Mouse (Mus musculus) neural tube, embryonic 13.5 days (tissue): Measurements from ENCODE around the gene Hap1. TPM values are rescaled to one million over a fixed set of nuclear protein-coding genes. Genes with fewer than 3 reads are reported as not detected.
A peak's percentile ranks its signal among the peaks of the same experiment; 100 is the strongest.
"Not testable (repeated sequence)": the region's sequence is repeated elsewhere in the genome, so short reads cannot be mapped to it uniquely, and the experiment has no call there.

Source experiments
- ATAC-seq: fragments of 200-750 bp; cut with Nextera tagmentation; 2 replicates; pipeline ENCODE4 v1.8.0; 2017; ENCODE audit warnings: low read depth, mild to moderate bottlenecking, moderate TSS enrichment, moderate library complexity
- H3K27ac ChIP-seq: fragments of 300-500 bp; sonication (generic); replicated peaks from 2 replicates; pipeline ENCODE4 v1.5.1; 2015; ENCODE audit warnings: moderate library complexity, mild to moderate bottlenecking, inconsistent platforms
- H3K27me3 ChIP-seq: fragments of 300-500 bp; sonication (generic); 2 replicates; pipeline ENCODE4 v1.6.1; 2015; ENCODE audit warnings: mild to moderate bottlenecking, inconsistent platforms
- H3K36me3 ChIP-seq: fragments of 300-500 bp; sonication (generic); 2 replicates; pipeline ENCODE4 v1.6.1; 2015; ENCODE audit warnings: mild to moderate bottlenecking, inconsistent platforms
- H3K4me1 ChIP-seq: fragments of 300-500 bp; sonication (generic); replicated peaks from 2 replicates; pipeline ENCODE4 v1.6.1; 2015; ENCODE audit warnings: inconsistent platforms
- H3K4me2 ChIP-seq: fragments of 300-500 bp; sonication (generic); 2 replicates; pipeline ENCODE4 v1.6.1; 2015; ENCODE audit warnings: inconsistent platforms, mild to moderate bottlenecking, moderate library complexity
- H3K4me3 ChIP-seq: fragments of 300-500 bp; sonication (generic); 2 replicates; pipeline ENCODE4 v1.5.1; 2015; ENCODE audit warnings: mild to moderate bottlenecking, inconsistent platforms
- H3K9ac ChIP-seq: fragments of 300-500 bp; sonication (generic); 2 replicates; pipeline ENCODE4 v1.6.1; 2015; ENCODE audit warnings: moderate library complexity, mild to moderate bottlenecking, inconsistent platforms
- H3K9me3 ChIP-seq: fragments of 300-500 bp; sonication (generic); 2 replicates; pipeline ENCODE4 v1.6.1; 2016; ENCODE audit warnings: inconsistent platforms
- WGBS: fragments of 180-500 bp; shearing (Covaris S2); methylation state at CpG from one replicate; pipeline ENCODE4 v1.1.7; 2015; 5-methylcytosine and 5-hydroxymethylcytosine counted together
- polyA plus RNA-seq: library from polyadenylated mRNA; unstranded; fragments of >200 nt; fragmentation: Nextera tagmentation; extraction: Ambion mirVana; gene quantifications from 2 replicates; pipeline ENCODE4 v1.2.1, GENCODE M21; 2015

Gene Hap1
- polyA plus RNA-seq, 1 experiment from 2014 or later, result 62.7 TPM

- ATAC-seq, result no peak
- no peaks in the 10 kb centered on the region for H3K4me1 ChIP-seq
- H3K4me2 ChIP-seq, result no peak overlapping the region
- no peaks in the 10 kb centered on the region for H3K27me3 ChIP-seq
- H3K9me3 ChIP-seq, result no peaks in the 10 kb centered on the region
- H3K9ac ChIP-seq, result no peak overlapping the region
- peaks cover 43% of the 10 kb centered on the region for H3K36me3 ChIP-seq
- H3K27ac ChIP-seq, result no peak overlapping the region
- no peak overlapping the region for H3K4me3 ChIP-seq
- WGBS, result 80% methylated on average over 8 of the region's 8 CpGs
Measured at GRCm38 (mm10) chr11:100369822-100370221, 13.9 kb upstream of the Hap1 start.

- H3K36me3 ChIP-seq, result peaks cover 39% of the 10 kb centered on the region
- 0 out of 2 replicates have a peak overlapping the region, but pooled peaks have one; percentile 4 for H3K27ac ChIP-seq
- no peaks in the 10 kb centered on the region for H3K4me1 ChIP-seq
- no peaks in the 10 kb centered on the region for H3K27me3 ChIP-seq
- 64% methylated on average over 7 of the region's 7 CpGs for WGBS
- H3K4me3 ChIP-seq, result no peak overlapping the region
- H3K4me2 ChIP-seq, result no peak overlapping the region
- no peak overlapping the region for H3K9ac ChIP-seq
- no peaks in the 10 kb centered on the region for H3K9me3 ChIP-seq
- ATAC-seq, result no peak
Measured at GRCm38 (mm10) chr11:100369145-100369544, 13.2 kb upstream of the Hap1 start.

GRCm38 (mm10) chr11:100362979-100363562 lies 7.1 kb upstream of the Hap1 start:
- Histone ChIP-seq H3K9me3 (no peaks in the 10 kb centered on the region), H3K36me3 (no peaks in the 10 kb centered on the region), H3K4me1 (peaks cover 11% of the 10 kb centered on the region), H3K4me2 (no peak overlapping the region), H3K27ac (no peak overlapping the region), H3K4me3 (no peak overlapping the region), H3K9ac (no peak overlapping the region), H3K27me3 (peaks cover 24% of the 10 kb centered on the region)
- 20% methylated on average over 12 of the region's 12 CpGs for WGBS
- peak; percentile 37 for ATAC-seq

- Histone ChIP-seq H3K4me2 (no peak overlapping the region), H3K36me3 (no peaks in the 10 kb centered on the region), H3K9me3 (no peaks in the 10 kb centered on the region), H3K4me1 (peaks cover 11% of the 10 kb centered on the region), H3K27me3 (peaks cover 29% of the 10 kb centered on the region), H3K27ac (no peak overlapping the region), H3K4me3 (no peak overlapping the region), H3K9ac (no peak overlapping the region)
- WGBS, result 15% methylated on average over 8 of the region's 8 CpGs
- ATAC-seq, result peak; percentile 80
Measured at GRCm38 (mm10) chr11:100362209-100362978, 6.5 kb upstream of the Hap1 start.

GRCm38 (mm10) chr11:100361059-100361458 lies 5.1 kb upstream of the Hap1 start:
- H3K4me3 ChIP-seq, H3K27ac ChIP-seq, H3K9me3 ChIP-seq, H3K4me2 ChIP-seq, H3K36me3 ChIP-seq, H3K9ac ChIP-seq, ATAC-seq: not testable (repeated sequence)
- Histone ChIP-seq H3K27me3 (peaks cover 40% of the 10 kb centered on the region), H3K4me1 (peaks cover 18% of the 10 kb centered on the region)
- WGBS, result no CpG with 5 or more reads among the region's 13 CpGs

GRCm38 (mm10) chr11:100360175-100360574 lies 4.2 kb upstream of the Hap1 start:
- no peak for ATAC-seq

GRCm38 (mm10) chr11:100357408-100357807 lies 1.5 kb upstream of the Hap1 start:
- 60% methylated on average over 5 of the region's 5 CpGs for WGBS
- Histone ChIP-seq H3K4me1 (peaks cover 30% of the 10 kb centered on the region), H3K36me3 (no peaks in the 10 kb centered on the region), H3K27me3 (peaks cover 57% of the 10 kb centered on the region), H3K27ac (no peak overlapping the region), H3K9ac (no peak overlapping the region), H3K9me3 (no peaks in the 10 kb centered on the region), H3K4me3 (no peak overlapping the region), H3K4me2 (no peak overlapping the region)
- no peak for ATAC-seq

More at GRCm38 (mm10) chr11:100360175-100360574, 4.2 kb upstream of the Hap1 start:
- WGBS, result 79% methylated on average over 6 of the region's 6 CpGs
- no peak overlapping the region for H3K27ac ChIP-seq
- H3K4me3 ChIP-seq, result no peak overlapping the region
- no peak overlapping the region for H3K4me2 ChIP-seq
- no peak overlapping the region for H3K9ac ChIP-seq
- peaks cover 23% of the 10 kb centered on the region for H3K4me1 ChIP-seq
- no peaks in the 10 kb centered on the region for H3K9me3 ChIP-seq
- H3K27me3 ChIP-seq, result peaks cover 40% of the 10 kb centered on the region
- H3K36me3 ChIP-seq, result no peaks in the 10 kb centered on the region

GRCm38 (mm10) chr11:100356819-100357211 lies 887 bp upstream of the Hap1 start:
- Histone ChIP-seq H3K27me3 (peaks cover 57% of the 10 kb centered on the region), H3K27ac (no peak overlapping the region), H3K9me3 (no peaks in the 10 kb centered on the region), H3K4me1 (peaks cover 34% of the 10 kb centered on the region), H3K36me3 (no peaks in the 10 kb centered on the region), H3K9ac (peak overlapping the region; percentile 78; the same call in 1 of the 2 replicates), H3K4me3 (peak overlapping the region; percentile 78), H3K4me2 (peak overlapping the region; percentile 100)
- ATAC-seq, result no peak
- 15% methylated on average over 9 of the region's 9 CpGs for WGBS

- Histone ChIP-seq H3K36me3 (no peaks in the 10 kb centered on the region), H3K9ac (peak overlapping the region; percentile 78), H3K4me2 (peak overlapping the region; percentile 100), H3K9me3 (no peaks in the 10 kb centered on the region), H3K4me3 (peak overlapping the region; percentile 78), H3K27me3 (peaks cover 54% of the 10 kb centered on the region), H3K27ac (0 out of 2 replicates have a peak overlapping the region, but pooled peaks have one; percentile 42), H3K4me1 (peaks cover 35% of the 10 kb centered on the region)
- ATAC-seq, result peak; percentile 42
- 1% methylated on average over 54 of the region's 54 CpGs for WGBS
Measured at GRCm38 (mm10) chr11:100355151-100355951, 577 bp downstream of the Hap1 start.

- no peak overlapping the region for H3K9ac ChIP-seq
- H3K4me2 ChIP-seq, result no peak overlapping the region
- WGBS, result 38% methylated on average over 10 of the region's 10 CpGs
- no peak for ATAC-seq
- no peaks in the 10 kb centered on the region for H3K36me3 ChIP-seq
- 0 out of 2 replicates have a peak overlapping the region, but pooled peaks have one; percentile 14 for H3K27ac ChIP-seq
- H3K27me3 ChIP-seq, result peaks cover 26% of the 10 kb centered on the region
- H3K9me3 ChIP-seq, result no peaks in the 10 kb centered on the region
- H3K4me1 ChIP-seq, result peaks cover 35% of the 10 kb centered on the region
- H3K4me3 ChIP-seq, result no peak overlapping the region
Measured at GRCm38 (mm10) chr11:100352076-100352857, 3.7 kb downstream of the Hap1 start.

GRCm38 (mm10) chr11:100344269-100344668 lies 11.7 kb downstream of the Hap1 start:
- WGBS, result 93% methylated on average over 10 of the region's 10 CpGs

More at GRCm38 (mm10) chr11:100344269-100344668, 11.7 kb downstream of the Hap1 start:
- no peaks in the 10 kb centered on the region for H3K27me3 ChIP-seq
- ATAC-seq, result no peak
- H3K4me1 ChIP-seq, result no peaks in the 10 kb centered on the region
- no peak overlapping the region for H3K4me3 ChIP-seq
- no peak overlapping the region for H3K4me2 ChIP-seq
- no peaks in the 10 kb centered on the region for H3K9me3 ChIP-seq
- no peak overlapping the region for H3K9ac ChIP-seq
- no peaks in the 10 kb centered on the region for H3K36me3 ChIP-seq
- no peak overlapping the region for H3K27ac ChIP-seq
